Mouse (Mus musculus) bone marrow macrophage, adult 2 months (primary cell): ENCODE results near the gene Gm45062. TPM values are rescaled to one million over a fixed set of nuclear protein-coding genes. Genes with fewer than 3 reads are reported as not detected.
A peak's percentile ranks its signal among the peaks of the same experiment; 100 is the strongest.

Source experiments
- H3K27ac ChIP-seq: 2 replicates; pipeline ENCODE4 v1.5.1; 2012; ENCODE audit warnings: low read depth, low read length; ENCODE audit not compliant: insufficient read depth
- H3K4me1 ChIP-seq: 2 replicates; pipeline ENCODE4 v1.6.1; 2012; ENCODE audit warnings: low read length; ENCODE audit not compliant: control insufficient read depth, insufficient read depth
- H3K4me3 ChIP-seq: 2 replicates; pipeline ENCODE4 v1.5.1; 2012; ENCODE audit warnings: mild to moderate bottlenecking, low read length, moderate library complexity; ENCODE audit not compliant: insufficient read depth
- CTCF ChIP-seq: IDR thresholded peaks from 2 replicates; pipeline ENCODE4 v1.5.1; 2012; ENCODE audit warnings: low read depth, mild to moderate bottlenecking, low read length, moderate library complexity
- POLR2A ChIP-seq: IDR thresholded peaks from 2 replicates; pipeline ENCODE4 v1.6.1; 2012; ENCODE audit warnings: mild to moderate bottlenecking, low read depth, low read length, borderline replicate concordance
- polyA plus RNA-seq: library from polyadenylated mRNA; stranded (reverse); fragments of >200 nt; gene quantifications from 2 replicates; pipeline ENCODE4 v1.2.4, GENCODE M21; 2012; ENCODE audit not compliant: missing spikeins, insufficient read depth, insufficient read length

Gm45062 gene
- 2.5 and 3.7 TPM in 2 replicates for polyA plus RNA-seq

DNA sequence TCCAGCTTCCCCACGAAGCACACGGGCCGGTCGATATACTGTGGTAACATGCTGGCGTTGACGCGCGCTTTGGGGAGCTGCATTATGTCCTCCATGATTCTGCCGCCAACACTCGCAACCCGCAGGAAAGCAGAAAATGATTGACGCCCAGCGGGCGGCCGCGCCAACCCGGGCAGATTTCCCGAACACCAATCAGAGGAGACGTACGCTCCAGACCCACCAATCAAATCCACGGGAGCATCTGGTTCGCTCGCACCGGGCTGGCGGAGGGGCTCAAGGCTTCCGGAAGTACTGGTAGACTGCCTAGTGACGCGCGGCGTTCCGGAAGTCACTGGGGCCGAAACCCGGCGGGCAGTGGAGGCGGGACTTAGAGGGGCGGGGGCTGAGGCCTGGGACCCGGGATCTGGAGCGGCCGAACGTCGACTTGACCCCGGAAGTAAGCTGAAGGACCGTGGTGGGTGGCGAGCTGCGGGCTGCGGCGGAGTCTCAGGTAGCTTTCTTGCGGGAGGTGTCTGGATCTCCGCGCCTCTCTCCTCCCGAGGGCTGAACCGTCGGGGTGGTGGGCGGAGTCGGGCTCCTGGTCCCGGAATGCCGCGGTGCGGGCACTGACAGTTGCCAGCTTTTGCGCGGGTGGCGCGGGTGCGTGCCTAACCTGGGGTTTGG is at the start of gene Gm45062, which contains the start of the genes Rpa3 and Umad1:
Gene Gm45062 (plus strand): TSS at position 447 of the 663 bp plus-strand sequence.
Gene Rpa3 (minus strand): TSS at position 170 of the 663 bp plus-strand sequence.
Gene Umad1 (plus strand): TSS at position 285 of the 663 bp plus-strand sequence.
- peaks cover 3% of the 10 kb centered on the region for H3K4me1 ChIP-seq

DNA sequence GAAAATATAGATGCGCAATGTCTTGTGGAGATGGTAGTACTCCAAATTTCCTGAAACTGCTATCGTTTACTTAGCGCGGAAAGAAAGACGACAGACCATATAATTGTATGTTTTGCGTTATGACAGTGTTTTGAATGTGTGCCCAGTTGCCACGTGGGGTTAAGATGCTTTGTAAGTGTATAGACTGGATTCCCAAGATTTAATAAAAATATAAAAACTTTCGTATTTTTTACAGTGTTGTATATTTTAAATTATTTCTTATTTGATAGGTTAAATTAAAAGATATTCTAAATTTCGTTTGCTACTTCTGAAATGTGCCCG is 49.4 kb upstream of the Gm45062 start:
- TF ChIP-seq POLR2A (no peak), CTCF (no peak)
- Histone ChIP-seq H3K27ac (peak overlapping the region; percentile 41; the same call in 1 of the 2 replicates), H3K4me1 (peaks cover 10% of the 10 kb centered on the region), H3K4me3 (peak overlapping the region; percentile 96)

More for the DNA sequence above, at the start of gene Gm45062, which contains the start of the genes Rpa3 and Umad1:
- Histone ChIP-seq H3K27ac (peak within 1 kb of the TSS; percentile 10; the same call in 1 of the 2 replicates), H3K4me3 (peak within 1 kb of the TSS; percentile 76)
- TF ChIP-seq CTCF (no peak), POLR2A (no peak)

DNA sequence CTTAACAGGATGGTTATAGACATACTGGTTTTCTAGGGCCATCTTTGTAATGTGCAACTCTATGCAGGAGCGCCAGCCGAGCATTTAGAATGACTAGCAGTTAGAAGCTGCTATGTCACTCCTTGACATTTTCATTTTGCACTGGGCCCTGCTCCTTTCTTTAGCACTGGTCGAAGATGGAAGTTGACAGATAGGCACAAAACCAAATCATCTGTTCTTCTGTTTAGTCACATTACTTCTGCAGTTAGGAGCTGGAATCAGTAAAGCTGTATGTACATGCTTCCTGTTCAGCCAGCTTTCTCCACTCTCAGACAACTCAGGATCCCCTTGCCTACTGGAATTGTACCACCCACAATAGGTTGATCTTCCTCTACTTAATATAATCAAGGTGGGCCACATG is 48.6 kb upstream of the Gm45062 start:
- no peak overlapping the region for H3K4me3 ChIP-seq
- peaks cover 10% of the 10 kb centered on the region for H3K4me1 ChIP-seq
- H3K27ac ChIP-seq = no peak overlapping the region
- no peak for TF ChIP-seq POLR2A
- TF ChIP-seq CTCF = no peak

DNA sequence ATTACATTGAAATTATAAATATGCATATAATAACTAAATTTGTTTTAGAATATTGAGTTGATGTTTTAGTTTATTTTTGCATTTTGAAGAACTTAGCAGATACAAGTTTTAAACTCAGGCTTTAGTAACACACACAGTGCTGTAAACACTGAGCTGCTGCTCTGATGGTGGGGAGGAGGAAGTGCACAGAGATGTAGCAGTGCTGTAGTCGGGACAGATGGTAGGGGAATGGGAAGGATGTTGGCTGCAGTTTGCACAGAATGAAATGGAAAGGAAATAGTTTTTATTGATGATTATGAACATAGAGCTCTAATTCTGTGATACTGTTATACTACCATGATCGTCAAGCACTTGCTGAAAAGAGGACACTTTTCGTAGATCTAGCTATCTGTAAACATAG is 32.2 kb upstream of the Gm45062 start:
- no peak overlapping the region for H3K4me3 ChIP-seq
- TF ChIP-seq POLR2A (no peak), CTCF (no peak)

DNA sequence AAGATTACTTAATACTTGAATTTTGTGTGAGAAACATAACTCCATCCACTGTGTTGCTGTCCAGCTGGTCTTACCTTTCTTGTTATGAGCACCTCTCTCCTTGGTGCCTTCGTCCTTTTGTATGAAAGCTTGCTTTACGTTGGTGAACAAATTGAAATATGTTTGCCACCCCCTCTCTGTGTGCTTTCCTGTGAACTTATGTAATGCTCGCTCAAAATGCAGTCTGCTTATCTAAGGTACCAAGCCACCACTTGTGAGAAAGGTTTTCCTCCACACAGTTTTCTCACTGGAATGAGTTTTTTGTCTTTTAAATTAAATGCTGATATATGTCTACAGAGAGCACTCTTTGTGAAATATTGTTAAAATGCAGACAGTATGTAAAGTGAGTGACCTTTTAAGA is 30.7 kb upstream of the Gm45062 start:
- H3K4me1 ChIP-seq = no peaks in the 10 kb centered on the region
- no peak overlapping the region for H3K4me3 ChIP-seq
- TF ChIP-seq CTCF (no peak), POLR2A (no peak)
- H3K27ac ChIP-seq = no peak overlapping the region

More for the DNA sequence above, 32.2 kb upstream of the Gm45062 start:
- no peaks in the 10 kb centered on the region for H3K4me1 ChIP-seq
- H3K27ac ChIP-seq = no peak overlapping the region

DNA sequence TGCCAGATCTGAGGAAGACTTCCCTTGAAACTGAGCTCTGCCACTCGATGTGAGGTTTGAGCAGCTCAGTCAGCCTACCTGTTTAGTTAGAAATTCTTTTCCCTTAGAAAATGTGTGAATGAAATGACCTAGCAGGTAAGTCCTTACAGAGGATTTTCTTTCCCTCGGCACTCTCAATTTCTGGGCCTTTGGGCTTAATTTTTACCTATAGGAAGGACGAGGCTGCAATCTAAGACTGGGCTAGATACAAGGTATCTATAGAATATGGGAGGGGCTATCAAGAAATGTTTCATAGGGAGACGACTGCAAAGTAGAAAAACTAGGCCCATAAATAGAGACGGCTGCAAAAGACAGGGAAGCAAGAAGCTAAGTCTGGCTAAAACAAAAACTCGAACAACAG is 934 bp upstream of the Gm45062 start:
- no peak overlapping the region for H3K27ac ChIP-seq
- peak overlapping the region; percentile 76 for H3K4me3 ChIP-seq
- TF ChIP-seq CTCF = no peak
- no peak for TF ChIP-seq POLR2A
- H3K4me1 ChIP-seq = peaks cover 3% of the 10 kb centered on the region

DNA sequence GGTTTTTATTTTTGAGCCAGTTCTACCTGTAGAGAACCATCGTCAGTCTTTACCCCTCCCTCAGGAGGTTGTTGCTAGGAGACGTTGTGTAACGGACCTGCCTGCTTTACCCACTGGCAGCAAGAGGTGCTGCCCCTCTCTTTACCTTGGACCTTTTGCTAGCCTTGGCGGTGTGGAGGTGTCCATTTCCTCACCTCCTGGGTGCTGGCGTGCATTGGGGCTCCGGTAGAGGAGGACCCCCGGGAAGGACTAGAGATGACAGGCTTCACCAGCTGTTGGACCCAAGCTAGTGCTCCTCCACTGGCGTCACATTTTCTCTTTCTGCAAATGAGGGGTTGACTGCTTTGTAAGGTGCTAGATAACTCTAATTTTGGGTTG is 406 bp downstream of the Gm45062 start:
- Histone ChIP-seq H3K27ac (no peak overlapping the region), H3K4me3 (peak overlapping the region; percentile 73), H3K4me1 (peaks cover 3% of the 10 kb centered on the region)
- TF ChIP-seq CTCF (no peak), POLR2A (no peak)

DNA sequence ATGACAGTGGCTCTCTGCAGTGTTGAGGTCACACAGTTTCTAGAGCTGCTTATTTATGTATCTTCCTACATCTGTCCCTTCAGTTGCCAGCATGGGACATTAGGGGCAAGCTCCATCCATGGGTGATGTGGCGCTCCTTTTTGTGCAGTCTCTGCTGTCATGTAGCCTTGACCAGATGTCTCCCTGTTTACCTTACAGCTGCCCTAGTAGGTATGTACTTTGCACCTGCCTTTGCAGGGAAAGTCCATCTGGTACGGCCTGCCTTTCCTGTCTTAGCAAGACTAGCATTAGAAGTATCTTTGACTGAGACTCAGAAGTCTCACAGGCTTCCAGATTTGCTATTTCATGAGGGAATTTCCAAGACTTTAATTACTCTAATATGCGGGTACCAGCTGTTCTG is 11.8 kb downstream of the Gm45062 start:
- no peaks in the 10 kb centered on the region for H3K4me1 ChIP-seq

DNA sequence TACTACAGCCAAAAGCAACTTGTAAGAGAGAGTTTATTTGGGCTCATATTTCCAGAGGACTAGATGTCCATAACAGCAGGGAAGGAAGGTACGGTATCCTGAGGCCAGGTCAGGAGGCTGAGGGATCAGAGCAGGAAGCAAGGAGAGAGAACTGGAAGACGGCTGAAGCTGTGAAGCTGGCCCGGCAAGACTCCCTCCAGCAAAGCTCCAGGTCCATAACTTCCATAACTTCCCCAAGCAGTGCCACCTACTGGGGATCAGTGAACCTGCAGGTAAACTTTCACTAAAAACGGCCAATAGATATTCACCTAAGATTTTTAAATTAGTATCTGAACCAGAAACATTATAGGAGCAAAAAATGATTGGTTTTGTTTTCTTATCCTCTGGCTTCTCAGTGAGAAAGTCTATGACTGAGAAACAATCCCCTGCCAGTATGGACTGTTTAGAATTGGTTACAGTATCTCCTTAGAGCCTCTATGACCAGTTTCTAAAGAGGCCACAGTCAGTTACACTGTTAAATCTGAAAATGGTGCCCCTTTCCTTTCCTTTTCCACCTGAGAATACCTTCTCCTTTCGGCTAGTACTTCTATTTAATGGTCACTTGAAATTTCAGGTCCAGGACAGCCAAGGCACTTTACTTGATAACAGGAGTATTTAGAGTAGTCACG is 15.3 kb downstream of the Gm45062 start:
- Histone ChIP-seq H3K4me3 (no peak overlapping the region), H3K27ac (no peak overlapping the region), H3K4me1 (no peaks in the 10 kb centered on the region)
- TF ChIP-seq CTCF (peak; percentile 37), POLR2A (no peak)

More for the DNA sequence above, 11.8 kb downstream of the Gm45062 start:
- no peak overlapping the region for H3K4me3 ChIP-seq
- TF ChIP-seq POLR2A (no peak), CTCF (no peak)
- no peak overlapping the region for H3K27ac ChIP-seq

DNA sequence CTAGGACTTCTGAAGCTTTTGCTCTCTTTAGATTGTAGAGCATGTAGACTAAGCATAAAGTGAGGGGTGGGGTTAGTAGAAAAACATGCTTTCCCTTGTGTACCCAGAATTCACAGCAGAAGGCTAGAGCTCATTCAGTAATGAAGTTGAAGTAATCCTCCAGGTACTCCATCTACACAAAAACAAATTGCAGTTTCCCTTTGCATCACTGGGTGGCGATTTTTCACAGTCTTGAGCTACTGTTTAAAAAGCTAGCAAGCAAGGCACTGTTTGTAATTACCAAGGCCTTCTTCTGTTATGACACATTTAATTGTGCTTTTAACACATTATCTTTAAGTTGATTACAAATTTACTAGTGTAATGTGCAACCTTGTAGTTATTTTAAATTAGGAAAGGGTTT is 15.8 kb downstream of the Gm45062 start:
- Histone ChIP-seq H3K27ac (no peak overlapping the region), H3K4me3 (no peak overlapping the region), H3K4me1 (no peaks in the 10 kb centered on the region)
- TF ChIP-seq CTCF (no peak), POLR2A (no peak)

DNA sequence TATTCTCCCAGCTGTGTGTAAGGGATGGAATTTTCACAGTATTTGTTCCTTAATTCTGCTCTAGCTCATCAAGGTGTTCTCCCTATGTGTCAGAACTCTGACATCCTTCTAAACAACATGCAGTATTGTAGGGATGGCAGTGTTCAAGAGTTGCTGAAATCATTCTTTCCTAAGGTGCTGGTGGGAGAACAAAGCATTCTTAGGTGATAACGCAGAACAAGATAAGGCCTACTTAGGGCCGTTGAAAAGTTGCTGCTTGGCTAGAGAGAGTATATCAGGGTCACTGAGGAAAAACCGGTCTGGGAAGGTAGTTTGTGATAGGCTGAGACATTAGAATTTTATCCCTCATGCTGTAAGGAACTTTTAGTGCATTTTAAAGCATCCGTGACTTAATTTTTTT is 17.2 kb downstream of the Gm45062 start:
- H3K4me1 ChIP-seq = no peaks in the 10 kb centered on the region
- H3K27ac ChIP-seq = no peak overlapping the region
- no peak for TF ChIP-seq POLR2A
- TF ChIP-seq CTCF = no peak
- no peak overlapping the region for H3K4me3 ChIP-seq
